8 mouse cellular contexts compared by ENCODE assay signal in genomic region chr8:94870474-94871107, GRCm38 (mm10). TPM values are rescaled to one million over a fixed set of nuclear protein-coding genes. Genes with fewer than 3 reads are reported as not detected.
A peak's percentile ranks its signal among the peaks of the same experiment; 100 is the strongest.
DNase-seq lines count a peak whose midpoint lies in the region; ATAC-seq and TF ChIP-seq lines count a peak whose summit lies in the region.

No protein-coding gene starts in this region.

- peak overlapping the region; percentile 24 for H3K9ac ChIP-seq in embryonic facial prominence, embryonic 15.5 days
- H3K9ac ChIP-seq in hindbrain, embryonic 14.5 days: peak overlapping the region; percentile 79
- H3K9ac ChIP-seq in limb, embryonic 13.5 days: peak overlapping the region; percentile 70
- peak overlapping the region; percentile 87 for H3K9ac ChIP-seq in midbrain, embryonic 15.5 days

- H3K27ac ChIP-seq in thymus, adult 2 months (ENCODE audit: control insufficient read depth, insufficient read depth, low read length): no peak overlapping the region
- H3K27ac ChIP-seq in embryonic facial prominence, embryonic 15.5 days (replicated peaks): peak overlapping the region; percentile 51; the same call in 1 of the 2 replicates
- H3K27ac ChIP-seq in hindbrain, embryonic 14.5 days: peak overlapping the region; percentile 78
- H3K27ac ChIP-seq in limb, embryonic 13.5 days: no peak overlapping the region
- peak overlapping the region; percentile 81 for H3K27ac ChIP-seq in midbrain, embryonic 15.5 days

- TF ChIP-seq CTCF in thymus, adult 2 months (IDR thresholded peaks at IDR 0.05; ENCODE audit: borderline replicate concordance, control insufficient read depth, extremely low read depth, insufficient read depth, low read length, poor library complexity): no peak

- no peak for TF ChIP-seq POLR2A in thymus, adult 2 months (IDR thresholded peaks at IDR 0.05; ENCODE audit: control insufficient read depth, extremely low read depth, insufficient read depth, low read length, poor library complexity)

- no peak for DNase-seq in thymus, adult 2 months
- no peak for DNase-seq in thymus, postnatal 0 days (ENCODE audit: low spot score)
- peak; percentile 62 for DNase-seq in hindbrain, embryonic 14.5 days (ENCODE audit: low spot score)
- no peak for DNase-seq in gastrocnemius, adult 18-20 months (ENCODE audit: low spot score)

- H3K4me2 ChIP-seq in embryonic facial prominence, embryonic 15.5 days (replicated peaks): peak overlapping the region; percentile 88
- peak overlapping the region; percentile 78 for H3K4me2 ChIP-seq in hindbrain, embryonic 14.5 days (replicated peaks)
- H3K4me2 ChIP-seq in limb, embryonic 13.5 days (replicated peaks): peak overlapping the region; percentile 82
- H3K4me2 ChIP-seq in midbrain, embryonic 15.5 days: peak overlapping the region; percentile 89

- H3K9me3 ChIP-seq in embryonic facial prominence, embryonic 15.5 days (replicated peaks): no peaks in the 10 kb centered on the region
- no peaks in the 10 kb centered on the region for H3K9me3 ChIP-seq in hindbrain, embryonic 14.5 days (ENCODE audit: control insufficient read depth, low read length)
- H3K9me3 ChIP-seq in limb, embryonic 13.5 days: no peaks in the 10 kb centered on the region
- H3K9me3 ChIP-seq in midbrain, embryonic 15.5 days: no peaks in the 10 kb centered on the region

- H3K4me1 ChIP-seq in thymus, adult 2 months (replicated peaks; ENCODE audit: control insufficient read depth, insufficient read depth, low read length): peaks cover 16% of the 10 kb centered on the region
- H3K4me1 ChIP-seq in embryonic facial prominence, embryonic 15.5 days: peaks cover 62% of the 10 kb centered on the region
- peaks cover 42% of the 10 kb centered on the region for H3K4me1 ChIP-seq in hindbrain, embryonic 14.5 days (replicated peaks; ENCODE audit: control insufficient read depth, insufficient read depth, low read length)
- peaks cover 53% of the 10 kb centered on the region for H3K4me1 ChIP-seq in limb, embryonic 13.5 days
- H3K4me1 ChIP-seq in midbrain, embryonic 15.5 days: peaks cover 53% of the 10 kb centered on the region

- H3K36me3 ChIP-seq in thymus, adult 2 months (ENCODE audit: control insufficient read depth, insufficient read depth, low read length): no peaks in the 10 kb centered on the region
- H3K36me3 ChIP-seq in embryonic facial prominence, embryonic 15.5 days: peaks cover 21% of the 10 kb centered on the region
- peaks cover 18% of the 10 kb centered on the region for H3K36me3 ChIP-seq in hindbrain, embryonic 14.5 days (replicated peaks; ENCODE audit: control insufficient read depth, insufficient read depth)
- peaks cover 25% of the 10 kb centered on the region for H3K36me3 ChIP-seq in limb, embryonic 13.5 days
- peaks cover 6% of the 10 kb centered on the region for H3K36me3 ChIP-seq in midbrain, embryonic 15.5 days (replicated peaks)

- peak; percentile 8; the same call in 1 of the 2 replicates for ATAC-seq in embryonic facial prominence, embryonic 15.5 days (ENCODE audit: insufficient number of reproducible peaks, low FRiP score, low TSS enrichment, low read depth)
- ATAC-seq in hindbrain, embryonic 14.5 days (ENCODE audit: low FRiP score): peak; percentile 50
- ATAC-seq in limb, embryonic 13.5 days (ENCODE audit: low FRiP score, low read depth): 0 out of 2 replicates have a peak, but pooled peaks have one; percentile 7
- peak; percentile 71 for ATAC-seq in midbrain, embryonic 15.5 days (replicated peaks)
- ATAC-seq in activated CD4-positive, CD25-positive, alpha-beta regulatory T cell, adult 4 months: no peak

- peak overlapping the region; percentile 2; the same call in 1 of the 2 replicates for H3K4me3 ChIP-seq in thymus, adult 2 months (ENCODE audit: control insufficient read depth, insufficient read depth, low read length)
- H3K4me3 ChIP-seq in embryonic facial prominence, embryonic 15.5 days (replicated peaks): peak overlapping the region; percentile 50
- H3K4me3 ChIP-seq in hindbrain, embryonic 14.5 days (replicated peaks; ENCODE audit: low read length): peak overlapping the region; percentile 55
- peak overlapping the region; percentile 49 for H3K4me3 ChIP-seq in limb, embryonic 13.5 days
- H3K4me3 ChIP-seq in midbrain, embryonic 15.5 days: peak overlapping the region; percentile 77

- 4% methylated on average over 22 of the region's 22 CpGs for WGBS in thymus, adult 2 months
- WGBS in embryonic facial prominence, embryonic 15.5 days: 4% methylated on average over 22 of the region's 22 CpGs
- 2% methylated on average over 22 of the region's 22 CpGs for WGBS in hindbrain, embryonic 14.5 days
- 12% methylated on average over 22 of the region's 22 CpGs for WGBS in limb, embryonic 13.5 days
- WGBS in midbrain, embryonic 15.5 days: under 1% methylated on average over 22 of the region's 22 CpGs

- no peaks in the 10 kb centered on the region; the same call in 1 of the 2 replicates for H3K27me3 ChIP-seq in thymus, adult 2 months (ENCODE audit: control insufficient read depth, insufficient read depth, low read length)
- H3K27me3 ChIP-seq in embryonic facial prominence, embryonic 15.5 days: no peaks in the 10 kb centered on the region
- peaks cover 15% of the 10 kb centered on the region for H3K27me3 ChIP-seq in hindbrain, embryonic 14.5 days (ENCODE audit: control insufficient read depth, insufficient read depth, low read length)
- H3K27me3 ChIP-seq in limb, embryonic 13.5 days: peaks cover 9% of the 10 kb centered on the region
- H3K27me3 ChIP-seq in midbrain, embryonic 15.5 days (replicated peaks): peaks cover 19% of the 10 kb centered on the region

RNA-seq across cellular contexts. Expression of gene Dok4, which starts 5.5 kb away (rescaled TPM):
- polyA plus RNA-seq in thymus, adult 2 months (2012; rRNA removed): 3.1 and 4.9 TPM in 2 replicates
- 3.8 TPM in 2 replicates for polyA plus RNA-seq in thymus, postnatal 0 days (2015; fragmentation: Nextera tagmentation; extraction: Ambion mirVana)
- 31.0 and 31.1 TPM in 2 replicates for polyA plus RNA-seq in embryonic facial prominence, embryonic 15.5 days (2015; fragmentation: Nextera tagmentation; extraction: Ambion mirVana)
- polyA plus RNA-seq in hindbrain, embryonic 14.5 days (2014; fragmentation: Nextera tagmentation; extraction: Ambion mirVana): 65.2 and 68.7 TPM in 2 replicates
- 21.4 and 21.7 TPM in 2 replicates for polyA plus RNA-seq in limb, embryonic 13.5 days (2015; fragmentation: Nextera tagmentation; extraction: Ambion mirVana)
- polyA plus RNA-seq in midbrain, embryonic 15.5 days (2015; fragmentation: Nextera tagmentation; extraction: Ambion mirVana): 92.9 and 99.7 TPM in 2 replicates
- under 1 TPM; 0.17 to 0.36 TPM for polyA plus RNA-seq in activated CD4-positive, CD25-positive, alpha-beta regulatory T cell, adult 4 months (2017; shearing (Covaris generic))
- total RNA-seq in gastrocnemius, adult 18-20 months (2021): 1 to 10 TPM; 3.3 to 7.2 TPM

RNA-seq across cellular contexts. Expression of gene Polr2c, which starts 13.3 kb away (rescaled TPM):
- 146 and 160 TPM in 2 replicates for polyA plus RNA-seq in thymus, adult 2 months (2012; rRNA removed)
- polyA plus RNA-seq in thymus, postnatal 0 days (2015; fragmentation: Nextera tagmentation; extraction: Ambion mirVana): 139 and 145 TPM in 2 replicates
- polyA plus RNA-seq in embryonic facial prominence, embryonic 15.5 days (2015; fragmentation: Nextera tagmentation; extraction: Ambion mirVana): 132 and 135 TPM in 2 replicates
- polyA plus RNA-seq in hindbrain, embryonic 14.5 days (2014; fragmentation: Nextera tagmentation; extraction: Ambion mirVana): 111 TPM in 2 replicates
- 145 and 149 TPM in 2 replicates for polyA plus RNA-seq in limb, embryonic 13.5 days (2015; fragmentation: Nextera tagmentation; extraction: Ambion mirVana)
- polyA plus RNA-seq in midbrain, embryonic 15.5 days (2015; fragmentation: Nextera tagmentation; extraction: Ambion mirVana): 117 and 122 TPM in 2 replicates
- polyA plus RNA-seq in activated CD4-positive, CD25-positive, alpha-beta regulatory T cell, adult 4 months (2017; shearing (Covaris generic)): 100 to 1,000 TPM in 1 of 2 experiments, 10 to 100 TPM in 1; 89.2 to 117 TPM
- total RNA-seq in gastrocnemius, adult 18-20 months (2021): 10 to 100 TPM; 48.9 to 56.7 TPM

RNA-seq across cellular contexts. Expression of gene Ciapin1, which starts 32.4 kb away (rescaled TPM):
- 49.2 and 53.5 TPM in 2 replicates for polyA plus RNA-seq in thymus, adult 2 months (2012; rRNA removed)
- 103 and 112 TPM in 2 replicates for polyA plus RNA-seq in thymus, postnatal 0 days (2015; fragmentation: Nextera tagmentation; extraction: Ambion mirVana)
- polyA plus RNA-seq in embryonic facial prominence, embryonic 15.5 days (2015; fragmentation: Nextera tagmentation; extraction: Ambion mirVana): 81.7 and 92.5 TPM in 2 replicates
- polyA plus RNA-seq in hindbrain, embryonic 14.5 days (2014; fragmentation: Nextera tagmentation; extraction: Ambion mirVana): 151 and 171 TPM in 2 replicates
- polyA plus RNA-seq in limb, embryonic 13.5 days (2015; fragmentation: Nextera tagmentation; extraction: Ambion mirVana): 127 and 133 TPM in 2 replicates
- 211 and 217 TPM in 2 replicates for polyA plus RNA-seq in midbrain, embryonic 15.5 days (2015; fragmentation: Nextera tagmentation; extraction: Ambion mirVana)
- polyA plus RNA-seq in activated CD4-positive, CD25-positive, alpha-beta regulatory T cell, adult 4 months (2017; shearing (Covaris generic)): 100 to 1,000 TPM in 1 of 2 experiments, 10 to 100 TPM in 1; 93.7 to 120 TPM
- 10 to 100 TPM; 30.8 to 38.8 TPM for total RNA-seq in gastrocnemius, adult 18-20 months (2021)

RNA-seq across cellular contexts. Expression of gene Coq9, which starts 32.5 kb away (rescaled TPM):
- 166 and 176 TPM in 2 replicates for polyA plus RNA-seq in thymus, adult 2 months (2012; rRNA removed)
- polyA plus RNA-seq in thymus, postnatal 0 days (2015; fragmentation: Nextera tagmentation; extraction: Ambion mirVana): 45.5 and 48.3 TPM in 2 replicates
- 78.0 and 80.7 TPM in 2 replicates for polyA plus RNA-seq in embryonic facial prominence, embryonic 15.5 days (2015; fragmentation: Nextera tagmentation; extraction: Ambion mirVana)
- 59.1 and 59.8 TPM in 2 replicates for polyA plus RNA-seq in hindbrain, embryonic 14.5 days (2014; fragmentation: Nextera tagmentation; extraction: Ambion mirVana)
- polyA plus RNA-seq in limb, embryonic 13.5 days (2015; fragmentation: Nextera tagmentation; extraction: Ambion mirVana): 72.7 and 73.7 TPM in 2 replicates
- polyA plus RNA-seq in midbrain, embryonic 15.5 days (2015; fragmentation: Nextera tagmentation; extraction: Ambion mirVana): 56.8 and 58.3 TPM in 2 replicates
- polyA plus RNA-seq in activated CD4-positive, CD25-positive, alpha-beta regulatory T cell, adult 4 months (2017; shearing (Covaris generic)): 10 to 100 TPM; 34.1 to 40.2 TPM
- 100 to 1,000 TPM; 392 to 399 TPM for total RNA-seq in gastrocnemius, adult 18-20 months (2021)

RNA-seq across cellular contexts. Expression of gene Ccdc102a, which starts 47.3 kb away (rescaled TPM):
- polyA plus RNA-seq in thymus, adult 2 months (2012; rRNA removed): 6.8 and 7.2 TPM in 2 replicates
- 7.8 and 9.4 TPM in 2 replicates for polyA plus RNA-seq in thymus, postnatal 0 days (2015; fragmentation: Nextera tagmentation; extraction: Ambion mirVana)
- polyA plus RNA-seq in embryonic facial prominence, embryonic 15.5 days (2015; fragmentation: Nextera tagmentation; extraction: Ambion mirVana): 42.3 and 44.6 TPM in 2 replicates
- polyA plus RNA-seq in hindbrain, embryonic 14.5 days (2014; fragmentation: Nextera tagmentation; extraction: Ambion mirVana): 7.1 and 9.0 TPM in 2 replicates
- 46.3 and 46.6 TPM in 2 replicates for polyA plus RNA-seq in limb, embryonic 13.5 days (2015; fragmentation: Nextera tagmentation; extraction: Ambion mirVana)
- 4.9 and 6.0 TPM in 2 replicates for polyA plus RNA-seq in midbrain, embryonic 15.5 days (2015; fragmentation: Nextera tagmentation; extraction: Ambion mirVana)
- under 1 TPM; 0.20 to 0.57 TPM for polyA plus RNA-seq in activated CD4-positive, CD25-positive, alpha-beta regulatory T cell, adult 4 months (2017; shearing (Covaris generic))
- 1 to 10 TPM; 2.5 to 5.3 TPM for total RNA-seq in gastrocnemius, adult 18-20 months (2021)

Comparison
In these comparisons a context has a peak if more than half of its experiments do, and no peak if none do; other contexts are left out.
1. H3K27ac ChIP-seq: peak in embryonic facial prominence, embryonic 15.5 days (single experiment), hindbrain, embryonic 14.5 days (single experiment) and midbrain, embryonic 15.5 days (single experiment); none in thymus, adult 2 months (single experiment) and limb, embryonic 13.5 days (single experiment).
2. H3K4me3 ChIP-seq: peak in every context shown above with its lines; median percentile 77 in midbrain, embryonic 15.5 days; 55 in hindbrain, embryonic 14.5 days; 50 in embryonic facial prominence, embryonic 15.5 days; 49 in limb, embryonic 13.5 days; 2 in thymus, adult 2 months.
3. H3K9ac ChIP-seq: peak in every context shown above with its lines; median percentile 87 in midbrain, embryonic 15.5 days; 79 in hindbrain, embryonic 14.5 days; 70 in limb, embryonic 13.5 days; 24 in embryonic facial prominence, embryonic 15.5 days.
4. Peak in every context shown above with its lines, with median percentiles within 50 percentile points of each other: H3K4me2 ChIP-seq.